Mouse (Mus musculus): ENCODE results near the gene Ccdc92b.

DNA sequence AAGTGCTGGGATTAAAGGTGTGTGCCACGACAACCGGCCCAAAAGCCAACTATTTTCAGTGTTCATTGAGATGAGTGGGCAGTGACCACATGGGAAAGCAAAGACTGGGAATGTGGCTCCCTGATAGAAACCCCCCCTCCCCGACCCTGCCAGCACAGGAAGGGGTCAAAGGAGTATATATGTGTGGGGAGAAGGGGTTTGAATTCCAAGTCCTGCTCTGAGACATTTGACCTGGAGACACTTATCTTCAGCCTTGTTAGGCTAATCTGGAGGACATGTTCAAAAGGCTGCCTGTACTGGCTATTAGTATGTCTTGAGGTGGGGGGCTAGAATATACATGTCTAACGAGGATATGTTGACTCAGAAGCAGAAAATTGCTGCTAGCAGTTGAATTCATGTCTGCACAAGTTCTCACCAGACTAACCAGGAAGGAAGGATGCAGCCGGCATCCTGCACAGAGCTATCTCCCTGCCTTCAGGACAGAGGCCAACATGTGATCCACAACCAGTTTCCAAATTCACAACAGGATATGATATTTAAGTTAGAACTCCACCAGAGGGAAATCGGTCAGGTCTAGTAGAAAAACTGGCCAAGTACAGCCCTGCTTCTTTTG, 53.6 kb downstream of the Ccdc92b start:
- TF ChIP-seq GATA1 (IDR thresholded peaks at IDR 0.05; ENCODE audit: borderline replicate concordance, low read length) (no peak), FLI1 (IDR thresholded peaks at IDR 0.05; ENCODE audit: low read length) (no peak)
